ENCODE assay signal across 8 mouse cellular contexts in genomic region chr2:164487115-164487527, GRCm38 (mm10). TPM values are rescaled to one million over a fixed set of nuclear protein-coding genes. Genes with fewer than 3 reads are reported as not detected.
A peak's percentile ranks its signal among the peaks of the same experiment; 100 is the strongest.
DNase-seq lines count a peak whose midpoint lies in the region; ATAC-seq lines count a peak whose summit lies in the region.
"Had no signal": no experiment of that assay in that cellular context is flagged by ENCODE, and none has a peak within 500 bp of the region (broad histone marks: within the 10 kb centered on the region; RNA-seq: fewer than 3 reads in every experiment).

No protein-coding gene starts in this region.

- H3K27ac ChIP-seq in lung, embryonic 16.5 days (ENCODE audit: low read length), result no peak overlapping the region
- no peak overlapping the region for H3K27ac ChIP-seq in forebrain, embryonic 12.5 days
- no peak overlapping the region for H3K27ac ChIP-seq in limb, embryonic 13.5 days
- no peak overlapping the region for H3K27ac ChIP-seq in stomach, embryonic 14.5 days (ENCODE audit: low read length)

- peak; percentile 27; the same call in 1 of the 2 replicates for ATAC-seq in lung, embryonic 16.5 days (ENCODE audit: low read depth)
- ATAC-seq in forebrain, embryonic 12.5 days (ENCODE audit: low FRiP score), result no peak
- no peak for ATAC-seq in limb, embryonic 13.5 days (ENCODE audit: low FRiP score, low read depth)
- ATAC-seq in stomach, embryonic 14.5 days (ENCODE audit: insufficient number of reproducible peaks, insufficient read depth, low FRiP score, low read depth), result no peak
- ATAC-seq in monocyte, adult 5-6 weeks (replicated peaks; ENCODE audit: insufficient number of reproducible peaks, low FRiP score, low TSS enrichment, poor library complexity, severe bottlenecking), result no peak

- 9% methylated on average over 11 of the region's 11 CpGs for WGBS in lung, embryonic 16.5 days
- WGBS in forebrain, embryonic 12.5 days, result 12% methylated on average over 11 of the region's 11 CpGs
- whole genome bisulfite sequencing in limb, embryonic 13.5 days, result 12% methylated on average over 11 of the region's 11 CpGs
- WGBS in stomach, embryonic 14.5 days, result 9% methylated on average over 11 of the region's 11 CpGs

- H3K4me3 ChIP-seq in lung, embryonic 16.5 days (ENCODE audit: low read length), result peak overlapping the region; percentile 79
- peak overlapping the region; percentile 72 for H3K4me3 ChIP-seq in forebrain, embryonic 12.5 days (replicated peaks)
- peak overlapping the region; percentile 75 for H3K4me3 ChIP-seq in limb, embryonic 13.5 days
- H3K4me3 ChIP-seq in stomach, embryonic 14.5 days (ENCODE audit: low read depth, low read length), result peak overlapping the region; percentile 55

- no peaks in the 10 kb centered on the region for H3K36me3 ChIP-seq in lung, embryonic 16.5 days (ENCODE audit: control insufficient read depth, insufficient read depth, low read length)
- H3K36me3 ChIP-seq in forebrain, embryonic 12.5 days (replicated peaks), result peaks cover 7% of the 10 kb centered on the region
- peaks cover 5% of the 10 kb centered on the region for H3K36me3 ChIP-seq in limb, embryonic 13.5 days
- H3K36me3 ChIP-seq in stomach, embryonic 14.5 days (ENCODE audit: control insufficient read depth, insufficient read depth, low read length), result no peaks in the 10 kb centered on the region; the same call in 1 of the 2 replicates

- peak overlapping the region; percentile 81 for H3K9ac ChIP-seq in lung, embryonic 16.5 days (ENCODE audit: low read length)
- H3K9ac ChIP-seq in forebrain, embryonic 12.5 days, result peak overlapping the region; percentile 74
- peak overlapping the region; percentile 78 for H3K9ac ChIP-seq in limb, embryonic 13.5 days
- H3K9ac ChIP-seq in stomach, embryonic 14.5 days (replicated peaks; ENCODE audit: low read depth, low read length), result peak overlapping the region; percentile 37

- H3K4me1 ChIP-seq in lung, embryonic 16.5 days (replicated peaks; ENCODE audit: control insufficient read depth, insufficient read depth, low read length), result peaks cover 8% of the 10 kb centered on the region
- peaks cover 17% of the 10 kb centered on the region for H3K4me1 ChIP-seq in forebrain, embryonic 12.5 days
- H3K4me1 ChIP-seq in limb, embryonic 13.5 days, result peaks cover 15% of the 10 kb centered on the region
- H3K4me1 ChIP-seq in stomach, embryonic 14.5 days (ENCODE audit: control insufficient read depth, insufficient read depth, low read length), result peaks cover 12% of the 10 kb centered on the region; the same call in 1 of the 2 replicates

- H3K4me2 ChIP-seq in lung, embryonic 16.5 days (ENCODE audit: low read depth, low read length), result peak overlapping the region; percentile 99
- peak overlapping the region; percentile 100 for H3K4me2 ChIP-seq in forebrain, embryonic 12.5 days
- H3K4me2 ChIP-seq in limb, embryonic 13.5 days (replicated peaks), result peak overlapping the region; percentile 100
- H3K4me2 ChIP-seq in stomach, embryonic 14.5 days (replicated peaks; ENCODE audit: low read depth, low read length), result peak overlapping the region; percentile 94

- peaks cover 9% of the 10 kb centered on the region; the same call in 1 of the 2 replicates for H3K27me3 ChIP-seq in lung, embryonic 16.5 days (ENCODE audit: control insufficient read depth, insufficient read depth, low read depth, low read length)
- peaks cover 42% of the 10 kb centered on the region for H3K27me3 ChIP-seq in forebrain, embryonic 12.5 days
- H3K27me3 ChIP-seq in limb, embryonic 13.5 days, result peaks cover 53% of the 10 kb centered on the region
- H3K27me3 ChIP-seq in stomach, embryonic 14.5 days (ENCODE audit: control insufficient read depth, insufficient read depth, low read length), result no peaks in the 10 kb centered on the region

- no peak for DNase-seq in lung, postnatal 25 days (ENCODE audit: low spot score)
- no peak for DNase-seq in cerebellum, postnatal 14 days

- H3K9me3 ChIP-seq in lung, embryonic 16.5 days (ENCODE audit: control insufficient read depth, low read length), result no peaks in the 10 kb centered on the region
- H3K9me3 ChIP-seq in forebrain, embryonic 12.5 days, result no peaks in the 10 kb centered on the region
- no peaks in the 10 kb centered on the region for H3K9me3 ChIP-seq in limb, embryonic 13.5 days
- H3K9me3 ChIP-seq in stomach, embryonic 14.5 days (ENCODE audit: control insufficient read depth, low read depth, low read length), result no peaks in the 10 kb centered on the region

RNA-seq across cellular contexts. Expression of gene Dbndd2, which starts 1.2 kb away (rescaled TPM):
- 13.0 and 23.4 TPM in 2 replicates for polyA plus RNA-seq in lung, embryonic 16.5 days (2015; fragmentation: Nextera tagmentation; extraction: Ambion mirVana)
- polyA plus RNA-seq in forebrain, embryonic 12.5 days (2016; fragmentation: Nextera tagmentation; extraction: Ambion mirVana), result 4.6 and 4.7 TPM in 2 replicates
- polyA plus RNA-seq in limb, embryonic 13.5 days (2015; fragmentation: Nextera tagmentation; extraction: Ambion mirVana), result 1.4 and 2.3 TPM in 2 replicates
- polyA plus RNA-seq in stomach, embryonic 14.5 days (2014; fragmentation: Nextera tagmentation; extraction: Ambion mirVana), result 8.8 and 17.9 TPM in 2 replicates
- total RNA-seq in monocyte, adult 5-6 weeks (2017), result 3.1 to 12.6 TPM (median 7.4 TPM) in 3 replicates

RNA-seq across cellular contexts. Expression of gene Pigt, which starts 10.2 kb away (rescaled TPM):
- 62.0 and 63.2 TPM in 2 replicates for polyA plus RNA-seq in lung, embryonic 16.5 days (2015; fragmentation: Nextera tagmentation; extraction: Ambion mirVana)
- polyA plus RNA-seq in forebrain, embryonic 12.5 days (2016; fragmentation: Nextera tagmentation; extraction: Ambion mirVana), result 43.3 and 45.2 TPM in 2 replicates
- polyA plus RNA-seq in limb, embryonic 13.5 days (2015; fragmentation: Nextera tagmentation; extraction: Ambion mirVana), result 45.9 and 46.8 TPM in 2 replicates
- 83.0 and 86.0 TPM in 2 replicates for polyA plus RNA-seq in stomach, embryonic 14.5 days (2014; fragmentation: Nextera tagmentation; extraction: Ambion mirVana)
- 12.6 to 37.4 TPM (median 13.3 TPM) in 3 replicates for total RNA-seq in monocyte, adult 5-6 weeks (2017)

RNA-seq across cellular contexts. Expression of gene Trp53tg5, which starts 13.6 kb away (rescaled TPM):
- polyA plus RNA-seq in lung, embryonic 16.5 days (2015; fragmentation: Nextera tagmentation; extraction: Ambion mirVana), result not detected in 2 replicates
- polyA plus RNA-seq in forebrain, embryonic 12.5 days (2016; fragmentation: Nextera tagmentation; extraction: Ambion mirVana), result not detected in 2 replicates
- polyA plus RNA-seq in limb, embryonic 13.5 days (2015; fragmentation: Nextera tagmentation; extraction: Ambion mirVana), result not detected in 2 replicates
- not detected in 2 replicates for polyA plus RNA-seq in stomach, embryonic 14.5 days (2014; fragmentation: Nextera tagmentation; extraction: Ambion mirVana)
- 0.68 TPM in 1 of 3 replicates, not detected in the others for total RNA-seq in monocyte, adult 5-6 weeks (2017)
- total RNA-seq: neutrophil, adult 5-6 weeks had no signal

RNA-seq across cellular contexts. Expression of gene Gm20458, which starts 26.4 kb away (rescaled TPM):
- polyA plus RNA-seq in lung, embryonic 16.5 days (2015; fragmentation: Nextera tagmentation; extraction: Ambion mirVana), result 7.9 and 15.2 TPM in 2 replicates
- 4.7 and 6.2 TPM in 2 replicates for polyA plus RNA-seq in forebrain, embryonic 12.5 days (2016; fragmentation: Nextera tagmentation; extraction: Ambion mirVana)
- 5.5 and 7.4 TPM in 2 replicates for polyA plus RNA-seq in limb, embryonic 13.5 days (2015; fragmentation: Nextera tagmentation; extraction: Ambion mirVana)
- polyA plus RNA-seq in stomach, embryonic 14.5 days (2014; fragmentation: Nextera tagmentation; extraction: Ambion mirVana), result 7.0 and 19.1 TPM in 2 replicates
- total RNA-seq in monocyte, adult 5-6 weeks (2017), result 4.9 TPM in 1 of 3 replicates, not detected in the others
- total RNA-seq: neutrophil, adult 5-6 weeks had no signal

RNA-seq across cellular contexts. Expression of gene Sys1, which starts 30.4 kb away (rescaled TPM):
- polyA plus RNA-seq in lung, embryonic 16.5 days (2015; fragmentation: Nextera tagmentation; extraction: Ambion mirVana), result 59.9 and 62.3 TPM in 2 replicates
- polyA plus RNA-seq in forebrain, embryonic 12.5 days (2016; fragmentation: Nextera tagmentation; extraction: Ambion mirVana), result 60.5 and 67.4 TPM in 2 replicates
- 65.2 and 66.6 TPM in 2 replicates for polyA plus RNA-seq in limb, embryonic 13.5 days (2015; fragmentation: Nextera tagmentation; extraction: Ambion mirVana)
- 65.0 and 67.6 TPM in 2 replicates for polyA plus RNA-seq in stomach, embryonic 14.5 days (2014; fragmentation: Nextera tagmentation; extraction: Ambion mirVana)
- 17.0 to 30.1 TPM (median 24.9 TPM) in 3 replicates for total RNA-seq in monocyte, adult 5-6 weeks (2017)
